Mouse (Mus musculus) myocyte (in vitro differentiated cells): ENCODE results near the gene Col2a1. TPM values are rescaled to one million over a fixed set of nuclear protein-coding genes. Genes with fewer than 3 reads are reported as not detected.

Experiments used
- H3K27me3 ChIP-seq: one replicate; pipeline ENCODE4 v1.6.1; 2011; ENCODE audit not compliant: control insufficient read depth, insufficient read depth, insufficient read length
- H3K36me3 ChIP-seq: one replicate; pipeline ENCODE4 v1.6.1; 2011; ENCODE audit not compliant: control insufficient read depth, insufficient read depth
- H3K4me2 ChIP-seq: one replicate; pipeline ENCODE4 v1.6.1; 2011; ENCODE audit warnings: low read depth, control low read depth
- H3K4me3 ChIP-seq: one replicate; pipeline ENCODE4 v1.5.1; 2011; ENCODE audit warnings: mild to moderate bottlenecking, control low read depth, moderate library complexity
- H3K79me2 ChIP-seq: one replicate; pipeline ENCODE4 v1.6.1; 2011; ENCODE audit not compliant: control insufficient read depth, insufficient read depth
- H3ac ChIP-seq: one replicate; pipeline ENCODE4 v1.6.1; 2011; ENCODE audit not compliant: control insufficient read depth, insufficient read length
- CEBPB ChIP-seq: IDR thresholded peaks from 2 replicates; pipeline ENCODE4 v1.6.1; 2011; ENCODE audit warnings: mild to moderate bottlenecking, moderate library complexity; ENCODE audit not compliant: poor library complexity, insufficient read depth, severe bottlenecking
- E2F4 ChIP-seq: IDR thresholded peaks from one replicate; pipeline ENCODE4 v1.6.1; 2011; ENCODE audit warnings: mild to moderate bottlenecking, control low read depth, moderate library complexity; ENCODE audit not compliant: insufficient read depth
- MAX ChIP-seq: IDR thresholded peaks from one replicate; pipeline ENCODE4 v1.6.1; 2011; ENCODE audit warnings: low read depth, mild to moderate bottlenecking, control low read depth
- MYOD1 ChIP-seq, 3 experiments: IDR thresholded peaks; one replicate each; pipeline ENCODE4 v1.6.1; 2011; ENCODE audit warnings: control low read depth in 2 of 3, low read depth in 2 of 3, mild to moderate bottlenecking in 2 of 3, moderate library complexity in 1 of 3; ENCODE audit not compliant: insufficient read length in 2 of 3, control insufficient read depth in 1 of 3
- MYOG ChIP-seq, 3 experiments: IDR thresholded peaks; one replicate each; pipeline ENCODE4 v1.6.1; 2011; ENCODE audit warnings: control low read depth in 2 of 3, low read depth in 2 of 3, mild to moderate bottlenecking in 2 of 3; ENCODE audit not compliant: insufficient read length in 2 of 3, control insufficient read depth in 1 of 3, insufficient read depth in 1 of 3
- POLR2A ChIP-seq: IDR thresholded peaks from one replicate; pipeline ENCODE4 v1.6.1; 2011; ENCODE audit warnings: low read depth, mild to moderate bottlenecking, control low read depth, moderate library complexity; ENCODE audit not compliant: insufficient read length
- POLR2AphosphoS2 ChIP-seq: IDR thresholded peaks from one replicate; pipeline ENCODE4 v1.6.1; 2011; ENCODE audit warnings: low read depth, control low read depth; ENCODE audit not compliant: insufficient read length
- REST ChIP-seq: IDR thresholded peaks from one replicate; pipeline ENCODE4 v1.6.1; 2011; ENCODE audit warnings: mild to moderate bottlenecking, control low read depth, moderate library complexity; ENCODE audit not compliant: insufficient read depth, insufficient read length
- SRF ChIP-seq: IDR thresholded peaks from one replicate; pipeline ENCODE4 v1.6.1; 2011; ENCODE audit warnings: low read depth; ENCODE audit not compliant: control insufficient read depth, insufficient read length
- TCF12 ChIP-seq: IDR thresholded peaks from one replicate; pipeline ENCODE4 v1.6.1; 2011; ENCODE audit warnings: mild to moderate bottlenecking, control low read depth; ENCODE audit not compliant: poor library complexity, insufficient read depth, severe bottlenecking
- TCF3 ChIP-seq: IDR thresholded peaks from one replicate; pipeline ENCODE4 v1.6.1; 2011; ENCODE audit warnings: low read depth, control low read depth; ENCODE audit not compliant: insufficient read length
- USF1 ChIP-seq: IDR thresholded peaks from one replicate; pipeline ENCODE4 v1.6.1; 2011; ENCODE audit warnings: low read depth, mild to moderate bottlenecking, control low read depth, moderate library complexity
- polyA plus RNA-seq: library from polyadenylated mRNA; unstranded; fragments of >200 nt; fragmentation: generic; extraction: Trizol; gene quantifications from one replicate; pipeline ENCODE4 v1.2.1, GENCODE M21; 2012; ENCODE audit warnings: missing spikeins

Col2a1 gene
- polyA plus RNA-seq, 1 experiment: 0.01 TPM

- H3K4me3 ChIP-seq: no peak overlapping the region
- H3K79me2 ChIP-seq: no peaks in the 10 kb centered on the region
- no peak overlapping the region for H3K4me2 ChIP-seq
- H3ac ChIP-seq: no peak overlapping the region
- H3K27me3 ChIP-seq: peaks cover 50% of the 10 kb centered on the region
- H3K36me3 ChIP-seq: no peaks in the 10 kb centered on the region
- TF ChIP-seq POLR2A (no peak), MAX (no peak), CEBPB (no peak), USF1 (no peak), POLR2AphosphoS2 (no peak), MYOD1 (IDR thresholded peaks at IDR 0.05; ENCODE audit: control insufficient read depth in 1 of 3, insufficient read length in 2 of 3, low read depth in 2 of 3) (no peak), TCF12 (no peak), SRF (no peak), E2F4 (no peak), MYOG (IDR thresholded peaks at IDR 0.05; ENCODE audit: control insufficient read depth in 1 of 3, insufficient read depth in 1 of 3, insufficient read length in 2 of 3, low read depth in 2 of 3) (no peak)
Observed at GRCm38 (mm10) chr15:98021886-98022285, 17.4 kb upstream of the Col2a1 start.

- no peak overlapping the region for H3K4me3 ChIP-seq
- H3K79me2 ChIP-seq: no peaks in the 10 kb centered on the region
- H3K4me2 ChIP-seq: no peak overlapping the region
- no peak overlapping the region for H3ac ChIP-seq
- no peak for TF ChIP-seq MYOD1 (IDR thresholded peaks at IDR 0.05; ENCODE audit: control insufficient read depth in 1 of 3, insufficient read length in 2 of 3, low read depth in 2 of 3)
- no peak for TF ChIP-seq POLR2A
- TF ChIP-seq REST: no peak
- no peaks in the 10 kb centered on the region for H3K36me3 ChIP-seq
- H3K27me3 ChIP-seq: peaks cover 40% of the 10 kb centered on the region
Observed at GRCm38 (mm10) chr15:98019047-98019446, 14.6 kb upstream of the Col2a1 start.

DNA sequence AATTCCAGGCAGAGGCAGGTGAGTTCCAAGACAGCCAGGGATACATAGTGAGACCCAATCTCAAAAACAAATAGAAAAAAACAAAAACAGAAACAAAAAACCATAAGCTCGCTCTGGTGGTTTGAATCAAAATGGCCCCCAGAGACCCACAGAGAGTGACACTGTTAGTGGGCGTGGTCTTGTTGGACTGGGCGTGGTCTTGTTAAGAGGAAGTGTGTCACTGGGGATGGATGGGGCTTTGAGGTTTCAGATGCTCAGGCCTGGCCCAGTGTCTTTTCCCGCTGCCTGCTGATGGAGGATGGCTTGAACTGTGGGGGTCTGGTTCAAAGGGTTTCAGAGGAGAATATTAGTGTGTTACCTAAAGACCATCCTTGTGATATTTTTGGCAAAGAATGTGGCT is 13.4 kb upstream of the Col2a1 start:
- TF ChIP-seq MAX: no peak
- no peak for TF ChIP-seq TCF12
- TF ChIP-seq CEBPB: no peak
- TF ChIP-seq POLR2A: no peak
- TF ChIP-seq E2F4: no peak
- no peak for TF ChIP-seq MYOG (IDR thresholded peaks at IDR 0.05; ENCODE audit: control insufficient read depth in 1 of 3, insufficient read depth in 1 of 3, insufficient read length in 2 of 3, low read depth in 2 of 3)
- TF ChIP-seq SRF: no peak
- TF ChIP-seq TCF3: no peak
- TF ChIP-seq MYOD1 (IDR thresholded peaks at IDR 0.05; ENCODE audit: control insufficient read depth in 1 of 3, insufficient read length in 2 of 3, low read depth in 2 of 3): no peak
- TF ChIP-seq USF1: no peak
- no peak for TF ChIP-seq POLR2AphosphoS2
- TF ChIP-seq REST: no peak
- H3K27me3 ChIP-seq: peaks cover 38% of the 10 kb centered on the region
- no peak overlapping the region for H3K4me2 ChIP-seq
- no peak overlapping the region for H3K4me3 ChIP-seq
- no peak overlapping the region for H3ac ChIP-seq
- no peaks in the 10 kb centered on the region for H3K79me2 ChIP-seq
- no peaks in the 10 kb centered on the region for H3K36me3 ChIP-seq

DNA sequence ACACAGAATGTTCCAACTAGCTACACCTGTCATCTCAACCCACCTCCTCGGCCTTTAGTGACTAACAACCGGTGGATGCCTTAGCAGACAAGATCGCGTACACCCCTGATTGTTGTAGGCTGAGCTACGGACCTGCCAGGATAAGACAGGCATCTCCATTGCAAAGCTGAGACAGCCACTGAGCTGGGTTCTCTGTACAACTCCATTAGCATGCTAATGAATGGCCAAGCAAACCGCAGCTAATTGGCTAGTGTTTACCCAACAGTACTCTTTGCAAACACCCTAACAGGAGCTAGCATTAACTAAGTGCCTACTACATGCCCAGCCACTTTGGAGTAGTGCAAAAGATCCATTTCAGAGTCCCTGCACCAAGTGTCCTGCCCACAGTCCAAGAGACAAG is 8.3 kb upstream of the Col2a1 start:
- Histone ChIP-seq H3K4me2 (no peak overlapping the region), H3K36me3 (no peaks in the 10 kb centered on the region), H3ac (no peak overlapping the region), H3K79me2 (no peaks in the 10 kb centered on the region), H3K27me3 (peaks cover 56% of the 10 kb centered on the region), H3K4me3 (no peak overlapping the region)
- TF ChIP-seq SRF: no peak
- TF ChIP-seq E2F4: no peak
- TF ChIP-seq MAX: no peak
- no peak for TF ChIP-seq TCF12
- TF ChIP-seq MYOG (IDR thresholded peaks at IDR 0.05; ENCODE audit: control insufficient read depth in 1 of 3, insufficient read depth in 1 of 3, insufficient read length in 2 of 3, low read depth in 2 of 3): no peak
- TF ChIP-seq CEBPB: no peak
- TF ChIP-seq TCF3: no peak
- no peak for TF ChIP-seq REST
- no peak for TF ChIP-seq POLR2A
- TF ChIP-seq POLR2AphosphoS2: no peak
- no peak for TF ChIP-seq USF1
- TF ChIP-seq MYOD1 (IDR thresholded peaks at IDR 0.05; ENCODE audit: control insufficient read depth in 1 of 3, insufficient read length in 2 of 3, low read depth in 2 of 3): no peak

DNA sequence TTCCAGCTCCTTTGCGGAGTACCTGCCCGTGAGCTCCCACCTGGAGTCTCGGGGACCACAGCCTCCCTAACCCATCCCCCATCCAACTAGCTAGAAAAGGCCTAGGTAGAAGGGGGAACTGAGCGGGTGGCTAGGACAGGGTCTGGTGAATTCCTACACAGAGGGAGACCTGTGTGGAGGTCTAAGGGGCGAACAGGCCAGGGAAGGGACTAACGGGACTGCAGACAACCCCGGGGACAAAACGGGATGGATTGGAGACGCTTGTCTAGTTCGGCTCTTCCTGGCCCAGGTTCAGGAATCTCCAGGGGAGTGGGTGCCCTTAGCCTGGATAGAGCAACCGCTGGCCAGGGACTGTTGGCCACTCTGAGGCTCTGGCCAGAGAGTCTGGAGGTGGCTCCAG is 686 bp upstream of the Col2a1 start:
- Histone ChIP-seq H3K4me2 (no peak overlapping the region), H3K27me3 (peaks cover 86% of the 10 kb centered on the region), H3K36me3 (no peaks in the 10 kb centered on the region), H3K4me3 (no peak overlapping the region), H3K79me2 (no peaks in the 10 kb centered on the region), H3ac (no peak overlapping the region)
- TF ChIP-seq TCF3: no peak
- TF ChIP-seq USF1: no peak
- TF ChIP-seq POLR2A: no peak
- no peak for TF ChIP-seq MAX
- TF ChIP-seq E2F4: no peak
- TF ChIP-seq CEBPB: no peak
- TF ChIP-seq MYOG (IDR thresholded peaks at IDR 0.05; ENCODE audit: control insufficient read depth in 1 of 3, insufficient read depth in 1 of 3, insufficient read length in 2 of 3, low read depth in 2 of 3): no peak
- no peak for TF ChIP-seq SRF
- no peak for TF ChIP-seq POLR2AphosphoS2
- TF ChIP-seq REST: no peak
